Mouse (Mus musculus) lung, embryonic 16.5 days (tissue): ENCODE measurements around the gene Agfg1. TPM values are rescaled to one million over a fixed set of nuclear protein-coding genes. Genes with fewer than 3 reads are reported as not detected.

ENCODE experiments used
- ATAC-seq: fragments of 200-750 bp; cut with Nextera tagmentation; 2 replicates; pipeline ENCODE4 v1.8.0; 2017; ENCODE audit warnings: low read depth, mild to moderate bottlenecking, moderate library complexity
- H3K27ac ChIP-seq: fragments of 300-500 bp; sonication (generic); 2 replicates; pipeline ENCODE4 v1.5.1; 2014; ENCODE audit warnings: mild to moderate bottlenecking, control low read depth, low read length
- H3K27me3 ChIP-seq: fragments of 300-500 bp; sonication (generic); 2 replicates; pipeline ENCODE4 v1.6.1; 2014; ENCODE audit warnings: low read depth, low read length, mixed read lengths; ENCODE audit not compliant: control insufficient read depth, insufficient read depth
- H3K36me3 ChIP-seq: fragments of 300-500 bp; sonication (generic); 2 replicates; pipeline ENCODE4 v1.6.1; 2014; ENCODE audit warnings: low read length; ENCODE audit not compliant: control insufficient read depth, insufficient read depth
- H3K4me1 ChIP-seq: fragments of 300-500 bp; sonication (generic); replicated peaks from 2 replicates; pipeline ENCODE4 v1.6.1; 2014; ENCODE audit warnings: low read length, mixed read lengths; ENCODE audit not compliant: control insufficient read depth, insufficient read depth
- H3K4me2 ChIP-seq: fragments of 300-500 bp; sonication (generic); 2 replicates; pipeline ENCODE4 v1.6.1; 2014; ENCODE audit warnings: low read depth, low read length, control low read depth
- H3K4me3 ChIP-seq: fragments of 300-500 bp; sonication (generic); 2 replicates; pipeline ENCODE4 v1.5.1; 2014; ENCODE audit warnings: mild to moderate bottlenecking, low read length, control low read depth
- H3K9ac ChIP-seq: fragments of 300-500 bp; sonication (generic); 2 replicates; pipeline ENCODE4 v1.6.1; 2014; ENCODE audit warnings: low read length, control low read depth
- H3K9me3 ChIP-seq: fragments of 300-500 bp; sonication (generic); 2 replicates; pipeline ENCODE4 v1.6.1; 2016; ENCODE audit warnings: low read length; ENCODE audit not compliant: control insufficient read depth
- WGBS: fragments of 180-500 bp; shearing (Covaris S2); extraction: QIAGEN DNeasy Blood & Tissue Kit; methylation state at CpG from one replicate; pipeline ENCODE4 v1.1.7; 2014; 5-methylcytosine and 5-hydroxymethylcytosine counted together
- polyA plus RNA-seq: library from polyadenylated mRNA; unstranded; fragments of >200 nt; fragmentation: Nextera tagmentation; extraction: Ambion mirVana; gene quantifications from 2 replicates; pipeline ENCODE4 v1.2.1, GENCODE M21; 2015

Agfg1 gene
- polyA plus RNA-seq, 1 experiment from 2014 or later: 30.8 TPM

- Histone ChIP-seq H3K4me1 (no peaks in the 10 kb centered on the region), H3K9me3 (no peaks in the 10 kb centered on the region), H3K27me3 (no peaks in the 10 kb centered on the region), H3K9ac (no peak overlapping the region), H3K4me2 (no peak overlapping the region), H3K36me3 (no peaks in the 10 kb centered on the region), H3K27ac (no peak overlapping the region), H3K4me3 (no peak overlapping the region)
- ATAC-seq: no peak
- WGBS: 75% methylated on average over 5 of the region's 5 CpGs
Observed at GRCm38 (mm10) chr1:82855729-82856128, 16.4 kb downstream of the Agfg1 start.

- Histone ChIP-seq H3K9me3 (no peaks in the 10 kb centered on the region), H3K4me1 (no peaks in the 10 kb centered on the region), H3K4me3 (no peak overlapping the region), H3K9ac (no peak overlapping the region), H3K4me2 (no peak overlapping the region), H3K36me3 (no peaks in the 10 kb centered on the region; the same call in 1 of the 2 replicates), H3K27ac (no peak overlapping the region), H3K27me3 (no peaks in the 10 kb centered on the region)
- ATAC-seq: no peak
Observed at GRCm38 (mm10) chr1:82858236-82858635, 19.0 kb downstream of the Agfg1 start.

GRCm38 (mm10) chr1:82860391-82860790 lies 21.1 kb downstream of the Agfg1 start:
- no peaks in the 10 kb centered on the region for H3K9me3 ChIP-seq
- no peak overlapping the region for H3K27ac ChIP-seq
- no peak overlapping the region for H3K9ac ChIP-seq
- no peak for ATAC-seq
- no peak overlapping the region for H3K4me2 ChIP-seq
- H3K36me3 ChIP-seq: no peaks in the 10 kb centered on the region; the same call in 1 of the 2 replicates
- WGBS: 88% methylated on average over 4 of the region's 4 CpGs
- H3K4me3 ChIP-seq: no peak overlapping the region
- no peaks in the 10 kb centered on the region for H3K4me1 ChIP-seq
- H3K27me3 ChIP-seq: no peaks in the 10 kb centered on the region

- Histone ChIP-seq H3K27me3 (no peaks in the 10 kb centered on the region), H3K4me2 (no peak overlapping the region), H3K27ac (no peak overlapping the region), H3K9ac (no peak overlapping the region), H3K4me1 (no peaks in the 10 kb centered on the region), H3K4me3 (no peak overlapping the region), H3K36me3 (0 out of 2 replicates have a peak, but pooled peaks cover 2% of the 10 kb centered on the region), H3K9me3 (no peaks in the 10 kb centered on the region)
- WGBS: 88% methylated on average over 3 of the region's 3 CpGs
- ATAC-seq: no peak
Observed at GRCm38 (mm10) chr1:82870202-82870601, 30.9 kb downstream of the Agfg1 start.

- Histone ChIP-seq H3K9me3 (no peaks in the 10 kb centered on the region), H3K36me3 (peaks cover 15% of the 10 kb centered on the region), H3K4me1 (no peaks in the 10 kb centered on the region), H3K9ac (no peak overlapping the region), H3K27me3 (no peaks in the 10 kb centered on the region), H3K4me3 (no peak overlapping the region), H3K4me2 (no peak overlapping the region), H3K27ac (no peak overlapping the region)
- whole genome bisulfite sequencing: 50% methylated on average over 2 of the region's 2 CpGs
- ATAC-seq: no peak
Observed at GRCm38 (mm10) chr1:82879172-82879571, 39.9 kb downstream of the Agfg1 start.

- no peaks in the 10 kb centered on the region for H3K27me3 ChIP-seq
- no peak overlapping the region for H3K27ac ChIP-seq
- H3K36me3 ChIP-seq: peaks cover 19% of the 10 kb centered on the region
- no peak overlapping the region for H3K4me3 ChIP-seq
- 91% methylated on average over 8 of the region's 8 CpGs for WGBS
- no peaks in the 10 kb centered on the region for H3K9me3 ChIP-seq
- ATAC-seq: no peak
- no peaks in the 10 kb centered on the region for H3K4me1 ChIP-seq
- no peak overlapping the region for H3K9ac ChIP-seq
- no peak overlapping the region for H3K4me2 ChIP-seq
Observed at GRCm38 (mm10) chr1:82880196-82880595, 40.9 kb downstream of the Agfg1 start.

- Histone ChIP-seq H3K9me3 (no peaks in the 10 kb centered on the region), H3K4me3 (no peak overlapping the region), H3K4me2 (no peak overlapping the region), H3K36me3 (peaks cover 22% of the 10 kb centered on the region), H3K9ac (no peak overlapping the region), H3K4me1 (no peaks in the 10 kb centered on the region), H3K27ac (no peak overlapping the region), H3K27me3 (no peaks in the 10 kb centered on the region)
- 84% methylated on average over 7 of the region's 7 CpGs for WGBS
- no peak for ATAC-seq
Observed at GRCm38 (mm10) chr1:82893269-82893668, 54.0 kb downstream of the Agfg1 start.

GRCm38 (mm10) chr1:82900567-82900966 lies 61.3 kb downstream of the Agfg1 start:
- H3K27me3 ChIP-seq: no peaks in the 10 kb centered on the region
- H3K4me3 ChIP-seq: no peak overlapping the region
- no peak overlapping the region for H3K4me2 ChIP-seq
- H3K27ac ChIP-seq: no peak overlapping the region
- ATAC-seq: no peak
- no peaks in the 10 kb centered on the region for H3K4me1 ChIP-seq
- H3K9me3 ChIP-seq: no peaks in the 10 kb centered on the region
- H3K36me3 ChIP-seq: peaks cover 18% of the 10 kb centered on the region
- no peak overlapping the region for H3K9ac ChIP-seq
- 92% methylated on average over 1 of the region's 1 CpGs for WGBS

- H3K4me3 ChIP-seq: no peak overlapping the region
- no peak overlapping the region for H3K4me2 ChIP-seq
- no peak overlapping the region for H3K9ac ChIP-seq
- whole genome bisulfite sequencing: 88% methylated on average over 3 of the region's 3 CpGs
- H3K4me1 ChIP-seq: no peaks in the 10 kb centered on the region
- H3K36me3 ChIP-seq: peaks cover 18% of the 10 kb centered on the region
- no peaks in the 10 kb centered on the region for H3K9me3 ChIP-seq
- H3K27me3 ChIP-seq: no peaks in the 10 kb centered on the region
- ATAC-seq: no peak
- H3K27ac ChIP-seq: no peak overlapping the region
Observed at GRCm38 (mm10) chr1:82901201-82901600, 61.9 kb downstream of the Agfg1 start.

- no peaks in the 10 kb centered on the region for H3K9me3 ChIP-seq
- 78% methylated on average over 3 of the region's 3 CpGs for WGBS
- H3K4me3 ChIP-seq: no peak overlapping the region
- H3K4me1 ChIP-seq: no peaks in the 10 kb centered on the region
- H3K36me3 ChIP-seq: peaks cover 6% of the 10 kb centered on the region
- no peak for ATAC-seq
- no peak overlapping the region for H3K27ac ChIP-seq
- H3K9ac ChIP-seq: no peak overlapping the region
- no peak overlapping the region for H3K4me2 ChIP-seq
- no peaks in the 10 kb centered on the region for H3K27me3 ChIP-seq
Observed at GRCm38 (mm10) chr1:82905886-82906285, 66.6 kb downstream of the Agfg1 start.
